In the genomic region with DNA sequence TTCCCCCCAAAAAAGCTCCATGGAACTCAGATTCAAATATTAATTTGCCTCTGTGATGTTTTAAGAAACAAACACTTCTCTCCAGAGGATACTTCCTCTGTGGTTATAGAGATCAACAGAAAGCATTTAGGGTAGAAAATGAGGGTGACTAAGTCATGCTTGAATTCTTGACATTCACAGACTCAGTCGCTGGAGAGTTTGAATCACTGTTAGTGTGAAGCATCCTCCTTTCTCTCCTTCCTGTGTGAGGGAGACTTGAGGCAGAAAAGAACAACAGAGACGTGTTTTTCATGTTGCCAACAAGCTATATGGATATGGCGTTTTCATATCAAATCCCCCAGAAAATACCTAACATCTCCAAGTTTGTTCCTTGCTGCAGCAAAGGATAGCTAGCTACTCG, we compare ENCODE assay signal across 33 mouse cellular contexts.
A peak's percentile ranks its signal among the peaks of the same experiment; 100 is the strongest.
DNase-seq lines count a peak whose midpoint lies in the region; ATAC-seq and TF ChIP-seq lines count a peak whose summit lies in the region.
"Had no signal": no experiment of that assay in that cellular context is flagged by ENCODE, and none has a peak within 500 bp of the region (broad histone marks: within the 10 kb centered on the region; RNA-seq: fewer than 3 reads in every experiment).

No protein-coding gene starts in this region.

- no peaks in the 10 kb centered on the region for H3K27me3 ChIP-seq in lung, embryonic 14.5 days (ENCODE audit: insufficient read depth, low read length)
- no peaks in the 10 kb centered on the region for H3K27me3 ChIP-seq in myocyte (ENCODE audit: control insufficient read depth, insufficient read depth, insufficient read length)
- no peaks in the 10 kb centered on the region for H3K27me3 ChIP-seq in midbrain, embryonic 15.5 days (replicated peaks)
- H3K27me3 ChIP-seq: CH12.LX; embryonic facial prominence, embryonic 12.5 days; embryonic facial prominence, embryonic 15.5 days; forebrain, embryonic 13.5 days; heart, embryonic 12.5 days; heart, embryonic 15.5 days; hindbrain, embryonic 13.5 days; intestine, embryonic 15.5 days had no signal

- no peaks in the 10 kb centered on the region for H3K79me2 ChIP-seq in myocyte (ENCODE audit: control insufficient read depth, insufficient read depth)

- TF ChIP-seq CTCF in lung, embryonic 14.5 days (IDR thresholded peaks at IDR 0.05; ENCODE audit: low read depth): no peak

- H3ac ChIP-seq in myocyte (ENCODE audit: control insufficient read depth, insufficient read length): no peak overlapping the region

- H3K9ac ChIP-seq in lung, embryonic 14.5 days: no peak overlapping the region
- H3K9ac ChIP-seq in midbrain, embryonic 15.5 days: no peak overlapping the region
- H3K9ac ChIP-seq: embryonic facial prominence, embryonic 12.5 days; embryonic facial prominence, embryonic 15.5 days; forebrain, embryonic 13.5 days; heart, embryonic 12.5 days; heart, embryonic 15.5 days; hindbrain, embryonic 13.5 days; intestine, embryonic 15.5 days had no signal

- no peak overlapping the region for H3K4me2 ChIP-seq in lung, embryonic 14.5 days
- H3K4me2 ChIP-seq in myocyte (ENCODE audit: low read depth): peak overlapping the region; percentile 80
- no peak overlapping the region for H3K4me2 ChIP-seq in midbrain, embryonic 15.5 days
- H3K4me2 ChIP-seq: embryonic facial prominence, embryonic 12.5 days; embryonic facial prominence, embryonic 15.5 days; forebrain, embryonic 13.5 days; heart, embryonic 12.5 days; heart, embryonic 15.5 days; hindbrain, embryonic 13.5 days; intestine, embryonic 15.5 days had no signal

- H3K9me3 ChIP-seq in lung, embryonic 14.5 days (ENCODE audit: low read depth, low read length): no peaks in the 10 kb centered on the region
- H3K9me3 ChIP-seq in midbrain, embryonic 15.5 days: no peaks in the 10 kb centered on the region
- H3K9me3 ChIP-seq: embryonic facial prominence, embryonic 12.5 days; embryonic facial prominence, embryonic 15.5 days; forebrain, embryonic 10.5 days; forebrain, embryonic 13.5 days; heart, embryonic 12.5 days; heart, embryonic 15.5 days; hindbrain, embryonic 10.5 days; hindbrain, embryonic 13.5 days; intestine, embryonic 15.5 days had no signal

- peak overlapping the region; percentile 18; the same call in 1 of the 2 replicates for H3K27ac ChIP-seq in lung, embryonic 14.5 days (ENCODE audit: low read depth)
- no peak overlapping the region for H3K27ac ChIP-seq in midbrain, embryonic 15.5 days
- H3K27ac ChIP-seq: embryonic facial prominence, embryonic 12.5 days; forebrain, embryonic 10.5 days; forebrain, embryonic 13.5 days; gastrocnemius, adult 2 months; heart, embryonic 15.5 days; hindbrain, embryonic 10.5 days; hindbrain, embryonic 13.5 days; intestine, embryonic 15.5 days had no signal

- ATAC-seq in lung, embryonic 14.5 days (ENCODE audit: insufficient read depth): no peak
- no peak for ATAC-seq in midbrain, embryonic 15.5 days (replicated peaks)
- ATAC-seq: forebrain, embryonic 13.5 days; forebrain, embryonic 16.5 days; hindbrain, embryonic 16.5 days; intestine, embryonic 15.5 days had no signal

- H3K36me3 ChIP-seq in lung, embryonic 14.5 days (ENCODE audit: insufficient read depth): no peaks in the 10 kb centered on the region
- H3K36me3 ChIP-seq in myocyte (ENCODE audit: control insufficient read depth, insufficient read depth): no peaks in the 10 kb centered on the region
- H3K36me3 ChIP-seq in midbrain, embryonic 15.5 days (replicated peaks): no peaks in the 10 kb centered on the region
- H3K36me3 ChIP-seq: embryonic facial prominence, embryonic 12.5 days; embryonic facial prominence, embryonic 15.5 days; forebrain, embryonic 10.5 days; G1E; heart, embryonic 12.5 days; heart, embryonic 15.5 days; hindbrain, embryonic 10.5 days; hindbrain, embryonic 13.5 days; intestine, embryonic 15.5 days had no signal

- H3K4me1 ChIP-seq in lung, embryonic 14.5 days (ENCODE audit: insufficient read depth): peaks cover 10% of the 10 kb centered on the region
- no peaks in the 10 kb centered on the region for H3K4me1 ChIP-seq in midbrain, embryonic 15.5 days
- H3K4me1 ChIP-seq: forebrain, embryonic 10.5 days; forebrain, embryonic 13.5 days; intestine, embryonic 15.5 days had no signal

- DNase-seq in lung, embryonic 14.5 days: no peak
- no peak for DNase-seq in lung, postnatal 10 days
- DNase-seq in Muller cell, postnatal 12 days (ENCODE audit: inconsistent ontology term): peak; percentile 85
- DNase-seq in brain, adult 2 months (ENCODE audit: low read depth, low spot score): peak; percentile 22
- no peak for DNase-seq in left cerebral cortex, adult 9 months (ENCODE audit: low spot score in 2 of 2)
- DNase-seq in heart, adult 11 months: no peak
- DNase-seq: adrenal gland, adult 2 months; adrenal gland, postnatal 14 days; cerebellum, adult 18-20 months; cerebellum, adult 9-11 months; cerebellum, postnatal 25 days; gastrocnemius, adult 2 months; gastrocnemius, postnatal 14 days; heart, adult 18-20 months; heart, postnatal 10 days; heart, postnatal 36 days; kidney, adult 11 months had no signal

- 63% methylated on average over 4 of the region's 4 CpGs for WGBS in lung, embryonic 14.5 days
- WGBS in midbrain, embryonic 15.5 days: 83% methylated on average over 4 of the region's 4 CpGs

- no peak for TF ChIP-seq POLR2A in myocyte (IDR thresholded peaks at IDR 0.05; ENCODE audit: insufficient read length, low read depth)

- H3K4me3 ChIP-seq in lung, embryonic 14.5 days (ENCODE audit: low read depth, low read length): no peak overlapping the region
- H3K4me3 ChIP-seq in myocyte: no peak overlapping the region
- H3K4me3 ChIP-seq in midbrain, embryonic 15.5 days: no peak overlapping the region
- H3K4me3 ChIP-seq: embryonic facial prominence, embryonic 12.5 days; embryonic facial prominence, embryonic 15.5 days; erythroblast, embryonic 14.5 days; forebrain, embryonic 10.5 days; forebrain, embryonic 13.5 days; gastrocnemius, adult 2 months; heart, embryonic 12.5 days; heart, embryonic 15.5 days; hindbrain, embryonic 10.5 days; hindbrain, embryonic 13.5 days; intestine, embryonic 15.5 days had no signal

TF ChIP-seq in myocyte, 11 proteins besides CTCF, POLR2A, EP300 and RAD21:
- no peak for TF ChIP-seq SRF (IDR thresholded peaks at IDR 0.05; ENCODE audit: control insufficient read depth, insufficient read length, low read depth)
- TF ChIP-seq REST (IDR thresholded peaks at IDR 0.05; ENCODE audit: insufficient read depth, insufficient read length): no peak
- no peak for TF ChIP-seq TCF3 (IDR thresholded peaks at IDR 0.05; ENCODE audit: insufficient read length, low read depth)
- no peak for TF ChIP-seq MAX (IDR thresholded peaks at IDR 0.05; ENCODE audit: low read depth)
TF ChIP-seq in myocyte: peak in this region for 0.

Comparison
In these comparisons a context has a peak if more than half of its experiments do, and no peak if none do; other contexts are left out.
1. DNase-seq: peak in Muller cell, postnatal 12 days (single experiment) and brain, adult 2 months (single experiment); none in lung, embryonic 14.5 days (single experiment), lung, postnatal 10 days (single experiment), left cerebral cortex, adult 9 months (0 of 2) and heart, adult 11 months (single experiment).